Mouse (Mus musculus) spleen, postnatal 14 days (tissue): Measurements from ENCODE around the gene Oma1.

Experiments used
- DNase-seq, 2 experiments: peaks; one replicate each; pipeline ENCODE4 v3.0.0; 2021 to 2022; ENCODE audit warnings: low spot score in 2 of 2

Oma1 gene

GRCm38 (mm10) chr4:103313587-103314525 lies at the start of gene Oma1:
Gene Oma1, plus strand, starts transcription at chr4:103313812.
- peak; percentile 93 to 95 for DNase-seq

GRCm38 (mm10) chr4:103263812-103264396 lies 49.7 kb upstream of the Oma1 start:
- no peak for DNase-seq

GRCm38 (mm10) chr4:103265166-103265565 lies 48.4 kb upstream of the Oma1 start:
- no peak for DNase-seq

- DNase-seq: no peak
Observed at GRCm38 (mm10) chr4:103269336-103269735, 44.3 kb upstream of the Oma1 start.

- no peak for DNase-seq
Observed at GRCm38 (mm10) chr4:103273021-103273420, 40.6 kb upstream of the Oma1 start.

- no peak for DNase-seq
Observed at GRCm38 (mm10) chr4:103288342-103288741, 25.3 kb upstream of the Oma1 start.

GRCm38 (mm10) chr4:103290763-103291162 lies 22.8 kb upstream of the Oma1 start, which contains the start of gene 4921539E11Rik:
Gene 4921539E11Rik, minus strand, starts transcription at chr4:103290863.
- DNase-seq: no peak

- no peak for DNase-seq
Observed at GRCm38 (mm10) chr4:103299342-103299741, 14.3 kb upstream of the Oma1 start.

- no peak for DNase-seq
Observed at GRCm38 (mm10) chr4:103303851-103304250, 9.8 kb upstream of the Oma1 start.

GRCm38 (mm10) chr4:103314526-103314910 lies 906 bp downstream of the Oma1 start:
- no peak for DNase-seq

- DNase-seq: no peak
Observed at GRCm38 (mm10) chr4:103315861-103316260, 2.2 kb downstream of the Oma1 start.

GRCm38 (mm10) chr4:103321461-103321860 lies 7.8 kb downstream of the Oma1 start:
- no peak for DNase-seq

GRCm38 (mm10) chr4:103324688-103325451 lies 11.3 kb downstream of the Oma1 start:
- no peak for DNase-seq

GRCm38 (mm10) chr4:103326994-103327393 lies 13.4 kb downstream of the Oma1 start:
- no peak for DNase-seq

- DNase-seq: no peak
Observed at GRCm38 (mm10) chr4:103329348-103329747, 15.7 kb downstream of the Oma1 start.

GRCm38 (mm10) chr4:103335134-103335533 lies 21.5 kb downstream of the Oma1 start:
- DNase-seq: no peak

- DNase-seq: no peak
Observed at GRCm38 (mm10) chr4:103340726-103341125, 27.1 kb downstream of the Oma1 start.

GRCm38 (mm10) chr4:103341620-103342019 lies 28.0 kb downstream of the Oma1 start:
- no peak for DNase-seq

- no peak for DNase-seq
Observed at GRCm38 (mm10) chr4:103346058-103346457, 32.4 kb downstream of the Oma1 start.

GRCm38 (mm10) chr4:103346849-103347248 lies 33.2 kb downstream of the Oma1 start:
- no peak for DNase-seq

- DNase-seq: no peak
Observed at GRCm38 (mm10) chr4:103349219-103349618, 35.6 kb downstream of the Oma1 start.

- DNase-seq: no peak
Observed at GRCm38 (mm10) chr4:103352926-103353325, 39.3 kb downstream of the Oma1 start.
